Mouse (Mus musculus) lung, adult 2 months (tissue): ENCODE results near the gene Ncapd2.

Source experiments
- CTCF ChIP-seq: fragments of 200-500 bp; IDR thresholded peaks from 2 replicates; pipeline ENCODE4 v1.5.1; 2011; ENCODE audit warnings: mild to moderate bottlenecking, low read length, control low read depth; ENCODE audit not compliant: insufficient read depth
- POLR2A ChIP-seq: fragments of 200-500 bp; IDR thresholded peaks from 2 replicates; pipeline ENCODE4 v1.6.1; 2011; ENCODE audit warnings: low read depth, mild to moderate bottlenecking, control low read depth, low read length, borderline replicate concordance; ENCODE audit errors: extremely low read depth

DNA sequence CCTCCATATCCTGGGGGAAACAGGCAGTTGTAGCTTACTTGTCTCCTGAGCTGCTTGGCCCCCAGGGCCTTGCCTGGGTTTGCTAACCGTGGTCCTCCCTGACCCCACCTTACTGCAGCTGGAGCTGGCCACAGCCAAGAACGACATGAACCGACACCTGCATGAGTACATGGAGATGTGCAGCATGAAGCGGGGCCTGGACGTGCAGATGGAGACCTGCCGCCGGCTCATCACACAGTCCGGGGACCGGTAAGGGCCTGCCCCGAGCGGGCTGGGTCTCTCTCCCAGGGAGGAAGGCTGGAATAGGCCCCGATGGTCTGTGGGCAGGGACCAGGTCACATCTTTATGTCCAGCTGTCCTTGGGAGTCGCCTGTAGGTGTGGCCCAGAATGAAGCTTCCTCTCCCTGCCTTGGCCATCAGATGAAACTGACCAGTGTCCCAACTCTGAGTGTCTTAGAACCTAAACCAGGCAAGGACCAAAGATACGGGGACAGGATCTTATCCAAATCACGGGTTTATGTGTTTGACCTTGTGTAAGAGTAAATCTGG, 32.5 kb downstream of the Ncapd2 start:
- TF ChIP-seq POLR2A (no peak), CTCF (no peak)
